Mouse (Mus musculus): ENCODE results near the gene Pls1. TPM values are rescaled to one million over a fixed set of nuclear protein-coding genes. Genes with fewer than 3 reads are reported as not detected.

Gene Pls1
- polyA plus RNA-seq (2012; rRNA removed): 0.38 and 0.50 TPM in 2 replicates

GRCm38 (mm10) chr9:95844825-95845460 is at the start of gene Pls1:
TSS of gene Pls1 (minus strand) at chr9:95845311.

GRCm38 (mm10) chr9:95857414-95858026 is 12.4 kb upstream of the Pls1 start, which contains the start of gene Atr:
TSS of gene Atr (plus strand) at chr9:95857597.

GRCm38 (mm10) chr9:95750037-95750511 is 95.0 kb downstream of the Pls1 start, which contains the start of gene Trpc1:
TSS of gene Trpc1 (minus strand) at chr9:95750375.

Other genes with a start within 250 kb of the Pls1 start
- 0.33 and 0.38 TPM in 2 replicates for gene Pcolce2, start 207.7 kb downstream of the Pls1 start, polyA plus RNA-seq (2012; rRNA removed)
- 4.9 and 6.9 TPM in 2 replicates for gene Trpc1, start 94.9 kb downstream of the Pls1 start, polyA plus RNA-seq (2012; rRNA removed)
- gene Atr, start 12.3 kb upstream of the Pls1 start, polyA plus RNA-seq (2012; rRNA removed): 1.2 and 2.2 TPM in 2 replicates
- 2.8 and 3.0 TPM in 2 replicates for gene Xrn1, start 109.4 kb upstream of the Pls1 start, polyA plus RNA-seq (2012; rRNA removed)